Mouse (Mus musculus) brain, adult 2 months (tissue): ENCODE data around the gene Nupl1.
A peak's percentile ranks its signal among the peaks of the same experiment; 100 is the strongest.

ENCODE experiments used
- DNase-seq: peaks from one replicate; pipeline ENCODE4 v3.0.0; 2011; ENCODE audit warnings: low read depth, low spot score

Nupl1 gene

GRCm38 (mm10) chr14:60238551-60238950, 12.7 kb downstream of the Nupl1 start:
- DNase-seq = no peak

- DNase-seq = peak; percentile 43
Measured at GRCm38 (mm10) chr14:60219886-60220285, 31.3 kb downstream of the Nupl1 start.

- no peak for DNase-seq
Measured at GRCm38 (mm10) chr14:60217616-60218015, 33.6 kb downstream of the Nupl1 start.

GRCm38 (mm10) chr14:60216125-60216524, 35.1 kb downstream of the Nupl1 start:
- DNase-seq = no peak

- no peak for DNase-seq
Measured at GRCm38 (mm10) chr14:60215000-60215399, 36.2 kb downstream of the Nupl1 start.

GRCm38 (mm10) chr14:60214040-60214439, 37.2 kb downstream of the Nupl1 start:
- DNase-seq = peak; percentile 16

GRCm38 (mm10) chr14:60209166-60209565, 42.1 kb downstream of the Nupl1 start:
- no peak for DNase-seq

- no peak for DNase-seq
Measured at GRCm38 (mm10) chr14:60204993-60205392, 46.2 kb downstream of the Nupl1 start.

- peak; percentile 77 for DNase-seq
Measured at GRCm38 (mm10) chr14:60196884-60197283, 54.3 kb downstream of the Nupl1 start, which contains the start of gene Atp8a2. TSS of gene Atp8a2 (minus strand) at chr14:60197179.

GRCm38 (mm10) chr14:60195999-60196398, 55.2 kb downstream of the Nupl1 start:
- peak; percentile 62 for DNase-seq

- no peak for DNase-seq
Measured at GRCm38 (mm10) chr14:60194606-60195005, 56.6 kb downstream of the Nupl1 start.

GRCm38 (mm10) chr14:60189771-60190170, 61.5 kb downstream of the Nupl1 start:
- peak; percentile 50 for DNase-seq

GRCm38 (mm10) chr14:60188201-60188825, 62.9 kb downstream of the Nupl1 start:
- peak; percentile 83 for DNase-seq

- DNase-seq = no peak
Measured at GRCm38 (mm10) chr14:60181306-60181705, 69.9 kb downstream of the Nupl1 start.

- DNase-seq = no peak
Measured at GRCm38 (mm10) chr14:60178571-60178955, 72.7 kb downstream of the Nupl1 start.

GRCm38 (mm10) chr14:60177614-60178570, 73.3 kb downstream of the Nupl1 start:
- peak; percentile 56 for DNase-seq

- DNase-seq = peak; percentile 89
Measured at GRCm38 (mm10) chr14:60176891-60177613, 74.2 kb downstream of the Nupl1 start.

GRCm38 (mm10) chr14:60176469-60176890, 74.8 kb downstream of the Nupl1 start:
- DNase-seq = no peak

- no peak for DNase-seq
Measured at GRCm38 (mm10) chr14:60172286-60173055, 78.8 kb downstream of the Nupl1 start.

- DNase-seq = no peak
Measured at GRCm38 (mm10) chr14:60170845-60171610, 80.2 kb downstream of the Nupl1 start.
